Mouse (Mus musculus) liver, adult 2 months (tissue): ENCODE data around the gene Ndufs1.

Source experiments
- CTCF ChIP-seq: fragments of 200-500 bp; IDR thresholded peaks from 2 replicates; pipeline ENCODE4 v1.5.1; 2011; ENCODE audit warnings: low read depth, low read length, control low read depth
- POLR2A ChIP-seq: fragments of 200-500 bp; IDR thresholded peaks from 2 replicates; pipeline ENCODE4 v1.6.1; 2011; ENCODE audit warnings: low read length, control low read depth; ENCODE audit not compliant: insufficient read depth; ENCODE audit errors: extremely low read depth

DNA sequence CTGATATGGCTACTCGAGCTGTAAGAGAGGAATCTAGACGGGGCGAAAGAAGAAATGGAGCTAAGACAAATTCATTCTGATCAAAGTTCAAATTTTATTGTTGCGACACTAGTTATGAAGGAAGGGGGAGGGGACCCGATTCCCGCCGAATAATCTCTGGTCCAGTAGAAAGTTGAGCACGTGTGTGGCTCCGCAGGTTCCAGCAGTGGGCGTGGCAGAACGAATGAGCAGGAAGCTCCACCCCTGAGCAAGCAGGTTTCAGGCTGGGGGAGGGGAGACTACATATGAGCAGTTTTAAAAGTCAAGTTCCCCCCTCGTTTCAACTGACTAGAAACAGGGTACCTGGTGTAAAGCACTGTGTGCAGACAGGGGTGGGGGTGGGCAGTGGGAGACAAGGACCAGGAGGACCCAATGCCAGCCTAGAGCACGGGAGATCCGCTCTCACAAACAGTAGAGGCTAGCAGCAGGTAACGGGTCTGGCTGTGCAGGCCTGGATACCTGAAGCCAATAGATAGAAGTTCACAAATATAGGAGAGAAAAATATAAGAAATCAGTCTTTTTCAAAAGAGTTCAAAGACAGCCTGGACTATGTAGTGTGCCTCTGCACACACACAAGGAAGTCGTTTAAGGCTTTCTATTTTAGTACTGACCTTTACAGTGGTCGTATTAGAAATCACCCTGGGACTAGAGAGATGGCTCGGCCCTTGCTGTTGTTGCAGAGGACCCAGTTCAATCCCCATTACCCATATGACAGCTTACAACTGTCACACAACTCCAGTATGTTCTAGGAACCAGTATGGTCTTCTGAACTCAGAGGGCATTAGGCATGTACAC lies 46.6 kb downstream of the Ndufs1 start:
- TF ChIP-seq CTCF (no peak), POLR2A (no peak)
